Mouse (Mus musculus): ENCODE results near the gene Kif4. TPM values are rescaled to one million over a fixed set of nuclear protein-coding genes. Genes with fewer than 3 reads are reported as not detected.

Gene Kif4
- polyA plus RNA-seq, 1 experiment: 54.7 TPM

GRCm38 (mm10) chrX:100767181-100767884 is 141.8 kb downstream of the Kif4 start, which contains the start of gene Dlg3:
Gene Dlg3 (plus strand): TSS chrX:100767722.
- no peaks in the 10 kb centered on the region for H3K4me1 ChIP-seq (ENCODE audit: control insufficient read depth, insufficient read depth, low read length)
- H3K36me3 ChIP-seq (ENCODE audit: control insufficient read depth, insufficient read depth, low read length, poor library complexity, severe bottlenecking): no peaks in the 10 kb centered on the region
- peak within 1 kb of the TSS; percentile 47 for H3K9ac ChIP-seq (ENCODE audit: low read depth, poor library complexity, severe bottlenecking)
- no peaks in the 10 kb centered on the region for H3K27me3 ChIP-seq (ENCODE audit: control insufficient read depth, insufficient read depth, low read length, poor library complexity, severe bottlenecking)
- no peak for TF ChIP-seq CTCF (IDR thresholded peaks at IDR 0.05; ENCODE audit: low read depth, low read length)
- no peak for TF ChIP-seq EP300 (IDR thresholded peaks at IDR 0.05; ENCODE audit: insufficient read depth, low read depth, low read length)
- no peak for TF ChIP-seq POLR2A (IDR thresholded peaks at IDR 0.05; ENCODE audit: insufficient read depth, low read length)
- no peaks in the 10 kb centered on the region for H3K9me3 ChIP-seq (replicated peaks; ENCODE audit: control insufficient read depth, insufficient read depth, low read length, poor library complexity, severe bottlenecking)
- peak within 1 kb of the TSS; percentile 34 for H3K4me3 ChIP-seq (ENCODE audit: low read depth, low read length)
- H3K27ac ChIP-seq (ENCODE audit: insufficient read depth, low read length): no peak within 1 kb of the TSS

GRCm38 (mm10) chrX:100767885-100768626 is 142.5 kb downstream of the Kif4 start:
- H3K4me1 ChIP-seq (ENCODE audit: control insufficient read depth, insufficient read depth, low read length): no peaks in the 10 kb centered on the region
- no peak overlapping the region for H3K27ac ChIP-seq (ENCODE audit: insufficient read depth, low read length)
- H3K36me3 ChIP-seq (ENCODE audit: control insufficient read depth, insufficient read depth, low read length, poor library complexity, severe bottlenecking): no peaks in the 10 kb centered on the region
- peak overlapping the region; percentile 47 for H3K9ac ChIP-seq (ENCODE audit: low read depth, poor library complexity, severe bottlenecking)
- no peaks in the 10 kb centered on the region for H3K9me3 ChIP-seq (replicated peaks; ENCODE audit: control insufficient read depth, insufficient read depth, low read length, poor library complexity, severe bottlenecking)
- peak overlapping the region; percentile 34 for H3K4me3 ChIP-seq (ENCODE audit: low read depth, low read length)
- no peak for TF ChIP-seq EP300 (IDR thresholded peaks at IDR 0.05; ENCODE audit: insufficient read depth, low read depth, low read length)
- H3K27me3 ChIP-seq (ENCODE audit: control insufficient read depth, insufficient read depth, low read length, poor library complexity, severe bottlenecking): no peaks in the 10 kb centered on the region

- no peak overlapping the region for H3K27ac ChIP-seq (ENCODE audit: insufficient read depth, low read length)
- H3K36me3 ChIP-seq (ENCODE audit: control insufficient read depth, insufficient read depth, low read length, poor library complexity, severe bottlenecking): no peaks in the 10 kb centered on the region
- no peaks in the 10 kb centered on the region for H3K27me3 ChIP-seq (ENCODE audit: control insufficient read depth, insufficient read depth, low read length, poor library complexity, severe bottlenecking)
- no peaks in the 10 kb centered on the region for H3K4me1 ChIP-seq (ENCODE audit: control insufficient read depth, insufficient read depth, low read length)
- no peaks in the 10 kb centered on the region for H3K9me3 ChIP-seq (replicated peaks; ENCODE audit: control insufficient read depth, insufficient read depth, low read length, poor library complexity, severe bottlenecking)
- TF ChIP-seq POLR2A (IDR thresholded peaks at IDR 0.05; ENCODE audit: insufficient read depth, low read length) (no peak), CTCF (IDR thresholded peaks at IDR 0.05; ENCODE audit: low read depth, low read length) (no peak), EP300 (IDR thresholded peaks at IDR 0.05; ENCODE audit: insufficient read depth, low read depth, low read length) (no peak)
- H3K4me3 ChIP-seq (ENCODE audit: low read depth, low read length): no peak overlapping the region
- H3K9ac ChIP-seq (ENCODE audit: low read depth, poor library complexity, severe bottlenecking): no peak overlapping the region
Observed at GRCm38 (mm10) chrX:100769281-100769680, 143.7 kb downstream of the Kif4 start.

GRCm38 (mm10) chrX:100774341-100774811 is 148.8 kb downstream of the Kif4 start:
- peaks cover 2% of the 10 kb centered on the region for H3K4me1 ChIP-seq (ENCODE audit: control insufficient read depth, insufficient read depth, low read length)
- H3K27me3 ChIP-seq (ENCODE audit: control insufficient read depth, insufficient read depth, low read length, poor library complexity, severe bottlenecking): no peaks in the 10 kb centered on the region
- TF ChIP-seq CTCF (IDR thresholded peaks at IDR 0.05; ENCODE audit: low read depth, low read length): no peak
- no peak for TF ChIP-seq EP300 (IDR thresholded peaks at IDR 0.05; ENCODE audit: insufficient read depth, low read depth, low read length)
- no peak for TF ChIP-seq POLR2A (IDR thresholded peaks at IDR 0.05; ENCODE audit: insufficient read depth, low read length)
- H3K27ac ChIP-seq (ENCODE audit: insufficient read depth, low read length): no peak overlapping the region
- H3K9ac ChIP-seq (ENCODE audit: low read depth, poor library complexity, severe bottlenecking): peak overlapping the region; percentile 77
- H3K9me3 ChIP-seq (replicated peaks; ENCODE audit: control insufficient read depth, insufficient read depth, low read length, poor library complexity, severe bottlenecking): no peaks in the 10 kb centered on the region
- H3K4me3 ChIP-seq (ENCODE audit: low read depth, low read length): peak overlapping the region; percentile 86
- no peaks in the 10 kb centered on the region for H3K36me3 ChIP-seq (ENCODE audit: control insufficient read depth, insufficient read depth, low read length, poor library complexity, severe bottlenecking)

GRCm38 (mm10) chrX:100775405-100775804 is 149.9 kb downstream of the Kif4 start:
- H3K9me3 ChIP-seq (replicated peaks; ENCODE audit: control insufficient read depth, insufficient read depth, low read length, poor library complexity, severe bottlenecking): no peaks in the 10 kb centered on the region
- H3K36me3 ChIP-seq (ENCODE audit: control insufficient read depth, insufficient read depth, low read length, poor library complexity, severe bottlenecking): no peaks in the 10 kb centered on the region
- H3K9ac ChIP-seq (ENCODE audit: low read depth, poor library complexity, severe bottlenecking): no peak overlapping the region
- peaks cover 3% of the 10 kb centered on the region for H3K4me1 ChIP-seq (ENCODE audit: control insufficient read depth, insufficient read depth, low read length)
- TF ChIP-seq CTCF (IDR thresholded peaks at IDR 0.05; ENCODE audit: low read depth, low read length) (no peak), POLR2A (IDR thresholded peaks at IDR 0.05; ENCODE audit: insufficient read depth, low read length) (no peak), EP300 (IDR thresholded peaks at IDR 0.05; ENCODE audit: insufficient read depth, low read depth, low read length) (no peak)
- H3K27ac ChIP-seq (ENCODE audit: insufficient read depth, low read length): no peak overlapping the region
- no peak overlapping the region for H3K4me3 ChIP-seq (ENCODE audit: low read depth, low read length)
- no peaks in the 10 kb centered on the region for H3K27me3 ChIP-seq (ENCODE audit: control insufficient read depth, insufficient read depth, low read length, poor library complexity, severe bottlenecking)

- Histone ChIP-seq H3K27ac (ENCODE audit: insufficient read depth, low read length) (peak overlapping the region; percentile 20; the same call in 1 of the 2 replicates), H3K4me1 (ENCODE audit: control insufficient read depth, insufficient read depth, low read length) (peaks cover 3% of the 10 kb centered on the region), H3K4me3 (ENCODE audit: low read depth, low read length) (no peak overlapping the region), H3K9ac (ENCODE audit: low read depth, poor library complexity, severe bottlenecking) (no peak overlapping the region), H3K9me3 (replicated peaks; ENCODE audit: control insufficient read depth, insufficient read depth, low read length, poor library complexity, severe bottlenecking) (no peaks in the 10 kb centered on the region), H3K36me3 (ENCODE audit: control insufficient read depth, insufficient read depth, low read length, poor library complexity, severe bottlenecking) (no peaks in the 10 kb centered on the region), H3K27me3 (ENCODE audit: control insufficient read depth, insufficient read depth, low read length, poor library complexity, severe bottlenecking) (no peaks in the 10 kb centered on the region)
- TF ChIP-seq CTCF (IDR thresholded peaks at IDR 0.05; ENCODE audit: low read depth, low read length): no peak
- TF ChIP-seq EP300 (IDR thresholded peaks at IDR 0.05; ENCODE audit: insufficient read depth, low read depth, low read length): no peak
- TF ChIP-seq POLR2A (IDR thresholded peaks at IDR 0.05; ENCODE audit: insufficient read depth, low read length): no peak
Observed at GRCm38 (mm10) chrX:100776494-100776893, 151.0 kb downstream of the Kif4 start.

Other genes starting within 250 kb of the Kif4 start
- 0.70 and 1.3 TPM in 2 replicates for gene Otud6a, start 196.7 kb upstream of the Kif4 start, polyA plus RNA-seq (2011; ENCODE audit: insufficient read depth, insufficient read length, low read depth, missing spikeins)
- gene Awat2, start 183.0 kb upstream of the Kif4 start, polyA plus RNA-seq (2011; ENCODE audit: insufficient read depth, insufficient read length, low read depth, missing spikeins): 0.41 and 0.72 TPM in 2 replicates
- 75.0 and 82.6 TPM in 2 replicates for gene Igbp1, start 131.4 kb upstream of the Kif4 start, polyA plus RNA-seq (2011; ENCODE audit: insufficient read depth, insufficient read length, low read depth, missing spikeins)
- gene Dgat2l6, start 100.9 kb upstream of the Kif4 start, polyA plus RNA-seq (2011; ENCODE audit: insufficient read depth, insufficient read length, low read depth, missing spikeins): not detected in 2 replicates
- gene Awat1, start 53.5 kb upstream of the Kif4 start, polyA plus RNA-seq (2011; ENCODE audit: insufficient read depth, insufficient read length, low read depth, missing spikeins): not detected in 2 replicates
- 1.1 and 1.6 TPM in 2 replicates for gene P2ry4, start 30.9 kb upstream of the Kif4 start, polyA plus RNA-seq (2011; ENCODE audit: insufficient read depth, insufficient read length, low read depth, missing spikeins)
- gene Arr3, start 20.2 kb upstream of the Kif4 start, polyA plus RNA-seq (2011; ENCODE audit: insufficient read depth, insufficient read length, low read depth, missing spikeins): not detected in 2 replicates
- gene Pdzd11, start 831 bp downstream of the Kif4 start, polyA plus RNA-seq (2011; ENCODE audit: insufficient read depth, insufficient read length, low read depth, missing spikeins): 59.2 and 63.7 TPM in 2 replicates
- gene Gdpd2, start 104.1 kb downstream of the Kif4 start, polyA plus RNA-seq (2011; ENCODE audit: insufficient read depth, insufficient read length, low read depth, missing spikeins): not detected in 2 replicates
- 33.8 and 40.3 TPM in 2 replicates for gene Dlg3, start 142.0 kb downstream of the Kif4 start, polyA plus RNA-seq (2011; ENCODE audit: insufficient read depth, insufficient read length, low read depth, missing spikeins)

Measured in ES-Bruce4 (cell line).